Mouse (Mus musculus) heart, embryonic 10.5 days (tissue): Measurements from ENCODE around the gene Cbr2. TPM values are rescaled to one million over a fixed set of nuclear protein-coding genes. Genes with fewer than 3 reads are reported as not detected.

Experiments
- DNase-seq: peaks from one replicate; pipeline ENCODE4 v3.0.0-alpha.2; 2017; ENCODE audit warnings: low spot score
- H3K27ac ChIP-seq: fragments of 300-500 bp; sonication (generic); 2 replicates; pipeline ENCODE4 v1.5.1; 2016; ENCODE audit warnings: mild to moderate bottlenecking
- H3K27me3 ChIP-seq: fragments of 300-500 bp; sonication (generic); 2 replicates; pipeline ENCODE4 v1.6.1; 2016; ENCODE audit warnings: mild to moderate bottlenecking; ENCODE audit not compliant: poor library complexity, insufficient read depth, severe bottlenecking
- H3K36me3 ChIP-seq: fragments of 300-500 bp; sonication (generic); 2 replicates; pipeline ENCODE4 v1.6.1; 2016; ENCODE audit warnings: mild to moderate bottlenecking, moderate library complexity
- H3K4me1 ChIP-seq: fragments of 300-500 bp; sonication (generic); 2 replicates; pipeline ENCODE4 v1.6.1; 2016; ENCODE audit warnings: mild to moderate bottlenecking
- H3K4me3 ChIP-seq: fragments of 300-500 bp; sonication (generic); 2 replicates; pipeline ENCODE4 v1.5.1; 2016; ENCODE audit warnings: mild to moderate bottlenecking, moderate library complexity
- H3K9me3 ChIP-seq: fragments of 300-500 bp; sonication (generic); 2 replicates; pipeline ENCODE4 v1.6.1; 2016; ENCODE audit warnings: mild to moderate bottlenecking, moderate library complexity
- WGBS: fragments of 180-500 bp; shearing (Covaris S2); methylation state at CpG from one replicate; pipeline ENCODE4 v1.1.7; 2016; 5-methylcytosine and 5-hydroxymethylcytosine counted together
- polyA plus RNA-seq: library from polyadenylated mRNA; unstranded; fragments of >200 nt; fragmentation: Nextera tagmentation; extraction: Ambion mirVana; gene quantifications from 2 replicates; pipeline ENCODE4 v1.2.1, GENCODE M21; 2016

Cbr2 gene
- polyA plus RNA-seq, 1 experiment from 2014 or later = 1.3 TPM

DNA sequence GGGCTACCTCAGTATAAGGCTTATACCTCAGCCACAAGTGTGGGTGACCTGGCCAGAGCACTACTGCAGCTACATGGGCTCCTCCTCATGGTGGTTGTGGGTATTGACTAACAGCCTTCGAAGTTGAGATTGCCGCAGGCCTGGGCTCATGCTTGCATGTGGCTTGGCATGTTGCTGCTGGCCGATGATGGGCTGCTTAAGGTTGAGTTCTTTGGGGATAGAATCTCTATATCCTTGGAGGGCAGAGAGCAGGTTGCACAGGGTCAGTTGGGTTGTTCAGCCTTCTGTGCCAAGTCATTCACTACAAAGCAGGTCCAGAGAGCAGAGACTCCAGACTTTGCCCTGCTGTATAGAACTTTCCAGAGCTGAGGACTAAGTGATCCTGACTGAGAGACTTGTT is 52.0 kb downstream of the Cbr2 start:
- peaks cover 85% of the 10 kb centered on the region for H3K36me3 ChIP-seq
- no peak overlapping the region for H3K4me3 ChIP-seq
- no peaks in the 10 kb centered on the region for H3K27me3 ChIP-seq
- no peak for DNase-seq
- H3K9me3 ChIP-seq = no peaks in the 10 kb centered on the region
- H3K27ac ChIP-seq = no peak overlapping the region
- 73% methylated on average over 3 of the region's 3 CpGs for WGBS
- peaks cover 22% of the 10 kb centered on the region; the same call in 1 of the 2 replicates for H3K4me1 ChIP-seq

Other genes with a start within 250 kb of the Cbr2 start
- gene Mrpl12, start 247.5 kb downstream of the Cbr2 start, polyA plus RNA-seq = 259 and 270 TPM in 2 replicates
- 55.6 and 56.6 TPM in 2 replicates for gene Slc25a10, start 240.3 kb downstream of the Cbr2 start, polyA plus RNA-seq
- 0.26 and 2.2 TPM in 2 replicates for gene Gcgr, start 201.4 kb downstream of the Cbr2 start, polyA plus RNA-seq
- 153 and 186 TPM in 2 replicates for gene Mcrip1, start 182.4 kb downstream of the Cbr2 start, polyA plus RNA-seq
- gene Ppp1r27, start 181.0 kb downstream of the Cbr2 start, polyA plus RNA-seq = not detected in 2 replicates
- gene P4hb, start 158.9 kb downstream of the Cbr2 start, polyA plus RNA-seq = 550 and 670 TPM in 2 replicates
- gene Arhgdia, start 150.5 kb downstream of the Cbr2 start, polyA plus RNA-seq = 587 and 673 TPM in 2 replicates
- 365 and 444 TPM in 2 replicates for gene Alyref, start 133.7 kb downstream of the Cbr2 start, polyA plus RNA-seq
- gene Anapc11, start 133.7 kb downstream of the Cbr2 start, polyA plus RNA-seq = 186 and 201 TPM in 2 replicates
- 4.8 and 7.0 TPM in 2 replicates for gene Npb, start 123.6 kb downstream of the Cbr2 start, polyA plus RNA-seq
- 119 and 130 TPM in 2 replicates for gene Pcyt2, start 114.2 kb downstream of the Cbr2 start, polyA plus RNA-seq
- 25.6 and 29.5 TPM in 2 replicates for gene Sirt7, start 106.9 kb downstream of the Cbr2 start, polyA plus RNA-seq
- gene Mafg, start 98.5 kb downstream of the Cbr2 start, polyA plus RNA-seq = 22.7 and 28.2 TPM in 2 replicates
- 28.5 and 29.9 TPM in 2 replicates for gene Pycr1, start 88.3 kb downstream of the Cbr2 start, polyA plus RNA-seq
- 6.7 and 9.3 TPM in 2 replicates for gene Myadml2, start 84.0 kb downstream of the Cbr2 start, polyA plus RNA-seq
- gene Notum, start 70.9 kb downstream of the Cbr2 start, polyA plus RNA-seq = 1.6 and 5.8 TPM in 2 replicates
- 127 and 134 TPM in 2 replicates for gene Aspscr1, start 59.1 kb downstream of the Cbr2 start, polyA plus RNA-seq
- gene Cenpx, start 18.4 kb downstream of the Cbr2 start, polyA plus RNA-seq = 124 and 136 TPM in 2 replicates
- gene Lrrc45, start 18.2 kb downstream of the Cbr2 start, polyA plus RNA-seq = 31.7 and 43.6 TPM in 2 replicates
- 6.9 and 13.8 TPM in 2 replicates for gene Rac3, start 10.6 kb downstream of the Cbr2 start, polyA plus RNA-seq
- gene Dcxr, start 4.8 kb downstream of the Cbr2 start, polyA plus RNA-seq = 8.8 and 10.6 TPM in 2 replicates
- 6.4 and 7.7 TPM in 2 replicates for gene Hmga1b, start 30.7 kb upstream of the Cbr2 start, polyA plus RNA-seq
- gene Rfng, start 52.1 kb upstream of the Cbr2 start, polyA plus RNA-seq = 28.4 and 30.4 TPM in 2 replicates
- gene Gps1, start 52.2 kb upstream of the Cbr2 start, polyA plus RNA-seq = 184 and 208 TPM in 2 replicates
- gene Dus1l, start 64.3 kb upstream of the Cbr2 start, polyA plus RNA-seq = 70.5 and 88.8 TPM in 2 replicates
- 55.2 and 74.9 TPM in 2 replicates for gene Fasn, start 92.4 kb upstream of the Cbr2 start, polyA plus RNA-seq
- gene Ccdc57, start 200.8 kb upstream of the Cbr2 start, polyA plus RNA-seq = 6.0 and 6.5 TPM in 2 replicates
- 416 and 440 TPM in 2 replicates for gene Slc16a3, start 216.4 kb upstream of the Cbr2 start, polyA plus RNA-seq